In genomic region chr1:126802405-126802804, GRCm38 (mm10) we compare ENCODE assay signal across 27 mouse cellular contexts. TPM values are rescaled to one million over a fixed set of nuclear protein-coding genes. Genes with fewer than 3 reads are reported as not detected.
DNase-seq lines count a peak whose midpoint lies in the region; ATAC-seq and TF ChIP-seq lines count a peak whose summit lies in the region.
"Had no signal": no experiment of that assay in that cellular context is flagged by ENCODE, and none has a peak within 500 bp of the region (broad histone marks: within the 10 kb centered on the region; RNA-seq: fewer than 3 reads in every experiment).

No protein-coding gene starts in this region.

- H3K36me3 ChIP-seq in heart, adult 2 months (ENCODE audit: control insufficient read depth, insufficient read depth, low read length), result peaks cover 2% of the 10 kb centered on the region; the same call in 1 of the 2 replicates
- no peaks in the 10 kb centered on the region for H3K36me3 ChIP-seq in heart, embryonic 13.5 days
- no peaks in the 10 kb centered on the region for H3K36me3 ChIP-seq in heart, embryonic 11.5 days (ENCODE audit: control insufficient read depth, insufficient read depth, low read length)
- H3K36me3 ChIP-seq in heart, embryonic 16.5 days (ENCODE audit: control insufficient read depth, insufficient read depth), result no peaks in the 10 kb centered on the region
- no peaks in the 10 kb centered on the region for H3K36me3 ChIP-seq in lung, embryonic 15.5 days
- H3K36me3 ChIP-seq: forebrain, embryonic 10.5 days; G1E had no signal

- H3K4me3 ChIP-seq in heart, adult 2 months, result no peak overlapping the region
- H3K4me3 ChIP-seq in heart, embryonic 13.5 days, result no peak overlapping the region
- H3K4me3 ChIP-seq in heart, embryonic 11.5 days (ENCODE audit: low read depth, low read length), result no peak overlapping the region
- no peak overlapping the region for H3K4me3 ChIP-seq in heart, embryonic 16.5 days (ENCODE audit: low read length)
- H3K4me3 ChIP-seq in lung, embryonic 15.5 days, result no peak overlapping the region
- H3K4me3 ChIP-seq: forebrain, embryonic 10.5 days; forebrain, embryonic 13.5 days had no signal

- DNase-seq in heart, adult 2 months, result no peak
- DNase-seq in heart, postnatal 10 days, result no peak
- no peak for DNase-seq in heart, adult 18-20 months
- DNase-seq in lung, postnatal 25 days (ENCODE audit: low spot score), result no peak
- DNase-seq: adrenal gland, postnatal 10 days; adrenal gland, postnatal 36 days; B cell, adult 2 months; cerebellum, adult 18-20 months; cerebellum, adult 9-10 months; cerebellum, postnatal 14 days; gastrocnemius, postnatal 10 days; gastrocnemius, postnatal 36 days; kidney, adult 18-20 months; kidney, adult 9 months had no signal

- TF ChIP-seq EP300 in heart, adult 2 months (IDR thresholded peaks at IDR 0.05; ENCODE audit: insufficient read depth, low read depth, low read length), result no peak

- WGBS in heart, adult 2 months, result 78% methylated on average over 3 of the region's 3 CpGs
- WGBS in heart, embryonic 13.5 days, result 67% methylated on average over 3 of the region's 3 CpGs
- 64% methylated on average over 3 of the region's 3 CpGs for WGBS in heart, embryonic 11.5 days (ENCODE audit: insufficient replicate concordance)
- 75% methylated on average over 3 of the region's 3 CpGs for WGBS in heart, embryonic 16.5 days
- 68% methylated on average over 3 of the region's 3 CpGs for WGBS in lung, embryonic 15.5 days

- no peak overlapping the region for H3K4me2 ChIP-seq in heart, embryonic 13.5 days
- no peak overlapping the region for H3K4me2 ChIP-seq in heart, embryonic 11.5 days
- H3K4me2 ChIP-seq in heart, embryonic 16.5 days (ENCODE audit: low read depth, low read length), result no peak overlapping the region
- H3K4me2 ChIP-seq in lung, embryonic 15.5 days, result no peak overlapping the region
- H3K4me2 ChIP-seq: forebrain, embryonic 13.5 days; hindbrain, embryonic 14.5 days had no signal

- intact Hi-C loops in heart, adult 2 months (cut with DNase I), result loop anchor here (10.0 kb wide), 1 partner anchor 122 kb away; no protein-coding TSS in a partner anchor
- intact Hi-C loops in heart, postnatal 10 days (cut with DNase I), result no loop called here

- ATAC-seq in heart, embryonic 13.5 days (ENCODE audit: extremely low read depth, insufficient number of reproducible peaks, low FRiP score, low TSS enrichment), result no peak
- no peak for ATAC-seq in heart, embryonic 11.5 days (replicated peaks; ENCODE audit: insufficient number of reproducible peaks, low FRiP score, low TSS enrichment)
- ATAC-seq in heart, embryonic 16.5 days (replicated peaks; ENCODE audit: extremely low read depth, insufficient read depth, low FRiP score), result no peak
- ATAC-seq in lung, embryonic 15.5 days (ENCODE audit: borderline replicate concordance, extremely low read depth, low FRiP score, low TSS enrichment), result no peak
- ATAC-seq: hindbrain, postnatal 0 days; inflammation-experienced regulatory T-cells, adult 6 months; Patski had no signal

- peak overlapping the region; percentile 63 for H3K27ac ChIP-seq in heart, adult 2 months
- H3K27ac ChIP-seq in heart, embryonic 13.5 days (replicated peaks), result peak overlapping the region; percentile 93
- no peak overlapping the region for H3K27ac ChIP-seq in heart, embryonic 11.5 days (ENCODE audit: low read depth, low read length)
- peak overlapping the region; percentile 78 for H3K27ac ChIP-seq in heart, embryonic 16.5 days (ENCODE audit: low read length)
- H3K27ac ChIP-seq in lung, embryonic 15.5 days, result peak overlapping the region; percentile 19; the same call in 1 of the 2 replicates
- H3K27ac ChIP-seq: forebrain, embryonic 10.5 days; forebrain, embryonic 13.5 days; hindbrain, postnatal 0 days had no signal

- no peak for TF ChIP-seq CTCF in heart, adult 2 months (IDR thresholded peaks at IDR 0.05)

- H3K27me3 ChIP-seq in heart, adult 2 months (ENCODE audit: control insufficient read depth, insufficient read depth, low read length), result no peaks in the 10 kb centered on the region
- H3K27me3 ChIP-seq in heart, embryonic 13.5 days (replicated peaks), result no peaks in the 10 kb centered on the region
- H3K27me3 ChIP-seq in heart, embryonic 11.5 days (ENCODE audit: control insufficient read depth, insufficient read depth, low read length), result no peaks in the 10 kb centered on the region
- no peaks in the 10 kb centered on the region for H3K27me3 ChIP-seq in heart, embryonic 16.5 days (ENCODE audit: control insufficient read depth, insufficient read depth, low read length)
- no peaks in the 10 kb centered on the region for H3K27me3 ChIP-seq in lung, embryonic 15.5 days
- H3K27me3 ChIP-seq: CH12.LX; forebrain, embryonic 13.5 days; Patski had no signal

- peaks cover 7% of the 10 kb centered on the region for H3K4me1 ChIP-seq in heart, adult 2 months (ENCODE audit: control insufficient read depth, insufficient read depth, low read length)
- peaks cover 55% of the 10 kb centered on the region for H3K4me1 ChIP-seq in heart, embryonic 13.5 days
- peaks cover 14% of the 10 kb centered on the region for H3K4me1 ChIP-seq in heart, embryonic 11.5 days (ENCODE audit: control insufficient read depth, insufficient read depth, low read length)
- H3K4me1 ChIP-seq in heart, embryonic 16.5 days (ENCODE audit: control insufficient read depth, insufficient read depth, low read length), result peaks cover 29% of the 10 kb centered on the region
- H3K4me1 ChIP-seq in lung, embryonic 15.5 days, result peaks cover 13% of the 10 kb centered on the region

- H3K9ac ChIP-seq in heart, adult 2 months (ENCODE audit: low read depth, low read length), result no peak overlapping the region
- H3K9ac ChIP-seq in heart, embryonic 13.5 days, result 0 out of 2 replicates have a peak overlapping the region, but pooled peaks have one; percentile 24
- H3K9ac ChIP-seq in heart, embryonic 11.5 days (ENCODE audit: low read depth, low read length), result no peak overlapping the region
- H3K9ac ChIP-seq in heart, embryonic 16.5 days (ENCODE audit: low read length), result no peak overlapping the region
- H3K9ac ChIP-seq in lung, embryonic 15.5 days, result no peak overlapping the region
- H3K9ac ChIP-seq: forebrain, embryonic 13.5 days; hindbrain, embryonic 14.5 days had no signal

- H3K79me2 ChIP-seq in heart, adult 2 months (replicated peaks; ENCODE audit: control insufficient read depth, insufficient read depth, low read length), result no peaks in the 10 kb centered on the region

- H3K9me3 ChIP-seq in heart, embryonic 13.5 days, result no peaks in the 10 kb centered on the region
- H3K9me3 ChIP-seq in heart, embryonic 11.5 days (replicated peaks; ENCODE audit: control insufficient read depth, low read length), result no peaks in the 10 kb centered on the region
- no peaks in the 10 kb centered on the region for H3K9me3 ChIP-seq in heart, embryonic 16.5 days (replicated peaks; ENCODE audit: control insufficient read depth, low read length)
- H3K9me3 ChIP-seq in lung, embryonic 15.5 days, result no peaks in the 10 kb centered on the region
- H3K9me3 ChIP-seq: forebrain, embryonic 10.5 days; forebrain, embryonic 13.5 days had no signal

- no peak for TF ChIP-seq POLR2A in heart, adult 2 months (IDR thresholded peaks at IDR 0.05; ENCODE audit: insufficient read depth, low read depth, low read length)

RNA-seq across cellular contexts. Expression of gene Nckap5, which starts 28.2 kb away (rescaled TPM):
- total RNA-seq in heart, adult 2 months (2021), result 1 to 10 TPM; 6.0 to 9.6 TPM
- polyA plus RNA-seq in heart, adult 2 months (2012; rRNA removed), result 2.8 and 3.4 TPM in 2 replicates
- 10 to 100 TPM; 17.8 to 18.2 TPM for total RNA-seq in heart, postnatal 10 days (2021)
- 4.5 and 5.1 TPM in 2 replicates for polyA plus RNA-seq in heart, embryonic 13.5 days (2015; fragmentation: Nextera tagmentation; extraction: Ambion mirVana)
- polyA plus RNA-seq in heart, embryonic 11.5 days (2014; fragmentation: Nextera tagmentation; extraction: Ambion mirVana), result 1.6 and 3.2 TPM in 2 replicates
- 8.0 and 11.6 TPM in 2 replicates for polyA plus RNA-seq in heart, embryonic 16.5 days (2015; fragmentation: Nextera tagmentation; extraction: Ambion mirVana)
- 10 to 100 TPM in 1 of 2 experiments, 1 to 10 TPM in 1; 8.8 to 10.9 TPM for total RNA-seq in heart, adult 18-20 months (2021)
- polyA plus RNA-seq in lung, embryonic 15.5 days (2015; fragmentation: Nextera tagmentation; extraction: Ambion mirVana), result 31.8 and 40.1 TPM in 2 replicates
- total RNA-seq: CH12.LX; granulocyte monocyte progenitor cell, adult 5-6 weeks had no signal
